Comparison of ENCODE assay signal across 22 mouse cellular contexts in the genomic region with DNA sequence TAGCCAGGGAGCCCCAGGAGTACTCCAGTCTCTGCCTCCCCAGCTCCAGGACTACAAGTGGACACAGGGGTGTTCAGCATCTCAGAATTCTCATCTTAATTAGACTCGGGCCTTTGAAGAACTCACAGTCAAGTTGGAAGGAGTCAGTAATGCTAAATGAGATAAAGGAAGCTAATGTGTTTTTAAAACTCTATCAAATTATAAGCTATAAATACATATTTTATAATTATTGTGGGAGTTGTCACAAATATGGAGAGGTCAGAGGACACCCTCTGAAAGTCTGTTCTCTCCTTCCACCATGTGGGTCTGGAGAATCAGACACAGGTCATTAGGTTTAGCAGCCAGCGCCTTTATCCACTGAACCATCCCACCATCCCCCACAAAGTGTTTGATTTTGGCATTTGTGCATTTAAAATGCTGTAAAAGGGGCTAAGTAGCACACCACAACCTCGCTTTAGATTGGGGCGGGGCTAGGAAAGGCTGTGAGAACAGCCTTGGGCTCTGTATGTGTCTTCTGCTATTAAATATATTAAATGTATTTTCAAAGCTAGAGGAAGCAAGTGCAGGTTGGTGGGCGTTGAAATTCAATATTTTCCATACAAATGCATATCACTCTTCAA.
A peak's percentile ranks its signal among the peaks of the same experiment; 100 is the strongest.
DNase-seq lines count a peak whose midpoint lies in the region; ATAC-seq lines count a peak whose summit lies in the region.
"Had no signal": no experiment of that assay in that cellular context is flagged by ENCODE, and none has a peak within 500 bp of the region (broad histone marks: within the 10 kb centered on the region; RNA-seq: fewer than 3 reads in every experiment).

No protein-coding gene starts in this region.

- H3K4me3 ChIP-seq in hindbrain, embryonic 12.5 days: no peak overlapping the region
- no peak overlapping the region for H3K4me3 ChIP-seq in hindbrain, embryonic 16.5 days (ENCODE audit: low read length)
- H3K4me3 ChIP-seq in midbrain, embryonic 14.5 days (replicated peaks; ENCODE audit: low read depth, low read length): no peak overlapping the region
- H3K4me3 ChIP-seq in heart, embryonic 11.5 days (ENCODE audit: low read depth, low read length): no peak overlapping the region
- H3K4me3 ChIP-seq: forebrain, embryonic 12.5 days; left cerebral cortex, adult 2 months; limb, embryonic 15.5 days had no signal

- H3K4me1 ChIP-seq in hindbrain, embryonic 12.5 days: peaks cover 32% of the 10 kb centered on the region
- peaks cover 3% of the 10 kb centered on the region for H3K4me1 ChIP-seq in hindbrain, embryonic 16.5 days (ENCODE audit: control insufficient read depth, insufficient read depth, low read depth, low read length)
- H3K4me1 ChIP-seq in midbrain, embryonic 14.5 days (ENCODE audit: control insufficient read depth, insufficient read depth, low read length): peaks cover 27% of the 10 kb centered on the region
- peaks cover 17% of the 10 kb centered on the region for H3K4me1 ChIP-seq in heart, embryonic 11.5 days (ENCODE audit: control insufficient read depth, insufficient read depth, low read length)

- no peak for ATAC-seq in hindbrain, embryonic 12.5 days (ENCODE audit: low FRiP score)
- ATAC-seq in hindbrain, embryonic 16.5 days: no peak
- no peak for ATAC-seq in midbrain, embryonic 14.5 days (ENCODE audit: low FRiP score, low TSS enrichment)
- no peak for ATAC-seq in heart, embryonic 11.5 days (replicated peaks; ENCODE audit: insufficient number of reproducible peaks, low FRiP score, low TSS enrichment)
- ATAC-seq: intestine, postnatal 0 days had no signal

- no peaks in the 10 kb centered on the region for H3K36me3 ChIP-seq in hindbrain, embryonic 12.5 days
- H3K36me3 ChIP-seq in hindbrain, embryonic 16.5 days (ENCODE audit: control insufficient read depth, insufficient read depth, low read length): no peaks in the 10 kb centered on the region
- no peaks in the 10 kb centered on the region for H3K36me3 ChIP-seq in midbrain, embryonic 14.5 days (ENCODE audit: control insufficient read depth, insufficient read depth, low read length)
- H3K36me3 ChIP-seq in heart, embryonic 11.5 days (ENCODE audit: control insufficient read depth, insufficient read depth, low read length): no peaks in the 10 kb centered on the region
- H3K36me3 ChIP-seq: forebrain, embryonic 12.5 days; heart, embryonic 12.5 days; limb, embryonic 15.5 days had no signal

- 0 out of 2 replicates have a peak, but pooled peaks cover 3% of the 10 kb centered on the region for H3K9me3 ChIP-seq in hindbrain, embryonic 12.5 days (replicated peaks)
- no peaks in the 10 kb centered on the region for H3K9me3 ChIP-seq in hindbrain, embryonic 16.5 days (ENCODE audit: control insufficient read depth, low read length)
- H3K9me3 ChIP-seq in midbrain, embryonic 14.5 days (ENCODE audit: control insufficient read depth, low read length): no peaks in the 10 kb centered on the region
- H3K9me3 ChIP-seq in heart, embryonic 11.5 days (replicated peaks; ENCODE audit: control insufficient read depth, low read length): no peaks in the 10 kb centered on the region
- H3K9me3 ChIP-seq: forebrain, embryonic 12.5 days; limb, embryonic 15.5 days had no signal

- 17% methylated on average over 5 of the region's 5 CpGs for WGBS in hindbrain, embryonic 12.5 days
- WGBS in hindbrain, embryonic 16.5 days: 24% methylated on average over 5 of the region's 5 CpGs
- 12% methylated on average over 5 of the region's 5 CpGs for WGBS in midbrain, embryonic 14.5 days
- WGBS in heart, embryonic 11.5 days (ENCODE audit: insufficient replicate concordance): 44% methylated on average over 5 of the region's 5 CpGs

- H3K27ac ChIP-seq in hindbrain, embryonic 12.5 days: 0 out of 2 replicates have a peak overlapping the region, but pooled peaks have one; percentile 25
- no peak overlapping the region for H3K27ac ChIP-seq in hindbrain, embryonic 16.5 days (ENCODE audit: low read depth, low read length)
- H3K27ac ChIP-seq in midbrain, embryonic 14.5 days (replicated peaks; ENCODE audit: low read depth, low read length): peak overlapping the region; percentile 62
- no peak overlapping the region for H3K27ac ChIP-seq in heart, embryonic 11.5 days (ENCODE audit: low read depth, low read length)
- H3K27ac ChIP-seq: forebrain, embryonic 12.5 days; left cerebral cortex, adult 2 months; limb, embryonic 15.5 days had no signal

- DNase-seq in thymus, postnatal 14 days: peak; percentile 15
- DNase-seq in thymus, postnatal 0 days (ENCODE audit: low spot score): no peak
- DNase-seq in embryo, embryonic 9.5 days (ENCODE audit: extremely low spot score): peak; percentile 35
- peak; percentile 45 for DNase-seq in midbrain, embryonic 14.5 days
- no peak for DNase-seq in urinary bladder, postnatal 10 days (ENCODE audit: low spot score)
- DNase-seq: adrenal gland, adult 2 months; cerebellum, adult 18-20 months; cerebellum, postnatal 14 days; gastrocnemius, postnatal 14 days; heart, adult 11 months; kidney, postnatal 36 days; lung, adult 18-20 months; lung, postnatal 10 days; thymus, adult 18-20 months had no signal

- H3K27me3 ChIP-seq in hindbrain, embryonic 12.5 days: peaks cover 13% of the 10 kb centered on the region
- H3K27me3 ChIP-seq in hindbrain, embryonic 16.5 days (replicated peaks; ENCODE audit: control insufficient read depth, insufficient read depth, low read length): peaks cover 7% of the 10 kb centered on the region
- no peaks in the 10 kb centered on the region for H3K27me3 ChIP-seq in midbrain, embryonic 14.5 days (ENCODE audit: control insufficient read depth, insufficient read depth, low read length)
- peaks cover 34% of the 10 kb centered on the region for H3K27me3 ChIP-seq in heart, embryonic 11.5 days (ENCODE audit: control insufficient read depth, insufficient read depth, low read length)

- peak overlapping the region; percentile 26; the same call in 1 of the 2 replicates for H3K4me2 ChIP-seq in hindbrain, embryonic 12.5 days (replicated peaks)
- H3K4me2 ChIP-seq in hindbrain, embryonic 16.5 days (ENCODE audit: low read length): no peak overlapping the region
- peak overlapping the region; percentile 51; the same call in 1 of the 2 replicates for H3K4me2 ChIP-seq in midbrain, embryonic 14.5 days (ENCODE audit: low read length)
- no peak overlapping the region for H3K4me2 ChIP-seq in heart, embryonic 11.5 days
- H3K4me2 ChIP-seq: limb, embryonic 15.5 days had no signal

- H3K9ac ChIP-seq in hindbrain, embryonic 12.5 days: no peak overlapping the region
- no peak overlapping the region for H3K9ac ChIP-seq in hindbrain, embryonic 16.5 days (ENCODE audit: low read depth, low read length)
- no peak overlapping the region for H3K9ac ChIP-seq in midbrain, embryonic 14.5 days (replicated peaks; ENCODE audit: low read length)
- no peak overlapping the region for H3K9ac ChIP-seq in heart, embryonic 11.5 days (ENCODE audit: low read depth, low read length)
- H3K9ac ChIP-seq: forebrain, embryonic 12.5 days; heart, embryonic 12.5 days; limb, embryonic 15.5 days had no signal

Comparison
In these comparisons a context has a peak if more than half of its experiments do, and no peak if none do; other contexts are left out.
1. H3K27ac ChIP-seq: peak in hindbrain, embryonic 12.5 days (single experiment) and midbrain, embryonic 14.5 days (single experiment); none in hindbrain, embryonic 16.5 days (single experiment) and heart, embryonic 11.5 days (single experiment).
2. H3K4me2 ChIP-seq: peak in hindbrain, embryonic 12.5 days (single experiment) and midbrain, embryonic 14.5 days (single experiment); none in hindbrain, embryonic 16.5 days (single experiment) and heart, embryonic 11.5 days (single experiment).
3. DNase-seq: peak in thymus, postnatal 14 days (single experiment), embryo, embryonic 9.5 days (single experiment) and midbrain, embryonic 14.5 days (single experiment); none in thymus, postnatal 0 days (single experiment) and urinary bladder, postnatal 10 days (single experiment).